Mouse (Mus musculus) layer of hippocampus, postnatal 10 days (tissue): Measurements from ENCODE around the gene Dusp7. TPM values are rescaled to one million over a fixed set of nuclear protein-coding genes. Genes with fewer than 3 reads are reported as not detected.

Experiments used
- DNase-seq, 2 experiments: peaks; one replicate each; pipeline ENCODE4 v3.0.0; 2021; ENCODE audit warnings: low spot score in 2 of 2
- total RNA-seq, 2 experiments: library from RNA; stranded (reverse); gene quantifications; 2 replicates each; pipeline ENCODE4 v1.2.3; 2021

The Dusp7 gene
- total RNA-seq, 2 experiments from 2014 or later, result 58.7 to 64.2 TPM

DNA sequence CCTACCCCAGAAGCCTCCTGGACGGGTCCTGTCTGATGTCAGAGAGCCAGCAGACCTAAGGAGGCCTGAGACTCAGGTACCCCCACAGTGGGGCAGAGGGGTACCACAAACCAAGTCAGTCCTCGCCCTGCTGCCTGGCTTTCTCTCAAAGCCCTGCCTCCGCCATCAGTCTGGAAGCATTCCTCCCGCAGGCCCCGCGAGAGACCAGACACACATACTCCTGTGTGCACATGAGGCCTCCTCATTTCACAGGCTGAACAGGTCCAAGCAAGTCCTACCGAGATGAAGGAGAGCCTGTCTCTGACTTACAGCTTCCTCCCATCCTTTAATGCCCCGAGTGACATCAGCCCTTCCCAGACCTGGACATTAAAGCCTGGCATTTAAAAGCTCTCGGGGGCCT, 10.3 kb downstream of the Dusp7 start:
- no peak for DNase-seq

DNA sequence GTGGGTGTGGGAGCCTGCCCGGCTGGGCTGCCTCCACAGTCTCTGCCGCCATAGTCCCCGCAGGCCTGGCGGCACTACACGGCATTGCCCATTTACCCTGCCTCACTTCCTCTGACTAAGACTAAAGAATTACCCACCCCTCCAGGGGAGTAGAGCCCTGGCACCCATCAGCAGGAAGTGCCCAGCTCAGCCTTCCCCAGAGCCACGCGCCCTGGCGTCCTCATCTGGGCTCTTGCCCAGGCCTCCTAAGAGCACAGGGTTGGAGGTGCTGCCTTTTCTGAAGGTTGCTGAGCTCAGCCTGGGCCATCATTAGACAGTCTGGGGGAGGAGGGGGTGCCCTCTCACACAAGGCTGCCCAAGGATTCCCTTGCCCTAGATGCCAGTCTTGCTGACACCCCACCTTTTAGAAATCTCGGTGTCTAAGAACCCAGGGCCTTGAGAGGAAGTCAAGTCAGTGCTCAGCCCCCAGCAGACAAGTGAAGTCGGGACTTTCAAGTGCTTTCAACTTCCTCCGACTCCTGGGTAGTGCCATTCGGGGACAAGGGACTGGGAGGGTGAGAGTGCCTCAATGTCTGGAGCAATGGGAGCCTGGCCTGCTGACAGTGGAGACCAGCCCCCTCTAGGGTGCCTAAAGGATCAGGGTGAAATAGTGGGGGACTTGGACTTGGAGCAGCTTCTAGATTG, 17.9 kb downstream of the Dusp7 start:
- DNase-seq, result no peak

DNA sequence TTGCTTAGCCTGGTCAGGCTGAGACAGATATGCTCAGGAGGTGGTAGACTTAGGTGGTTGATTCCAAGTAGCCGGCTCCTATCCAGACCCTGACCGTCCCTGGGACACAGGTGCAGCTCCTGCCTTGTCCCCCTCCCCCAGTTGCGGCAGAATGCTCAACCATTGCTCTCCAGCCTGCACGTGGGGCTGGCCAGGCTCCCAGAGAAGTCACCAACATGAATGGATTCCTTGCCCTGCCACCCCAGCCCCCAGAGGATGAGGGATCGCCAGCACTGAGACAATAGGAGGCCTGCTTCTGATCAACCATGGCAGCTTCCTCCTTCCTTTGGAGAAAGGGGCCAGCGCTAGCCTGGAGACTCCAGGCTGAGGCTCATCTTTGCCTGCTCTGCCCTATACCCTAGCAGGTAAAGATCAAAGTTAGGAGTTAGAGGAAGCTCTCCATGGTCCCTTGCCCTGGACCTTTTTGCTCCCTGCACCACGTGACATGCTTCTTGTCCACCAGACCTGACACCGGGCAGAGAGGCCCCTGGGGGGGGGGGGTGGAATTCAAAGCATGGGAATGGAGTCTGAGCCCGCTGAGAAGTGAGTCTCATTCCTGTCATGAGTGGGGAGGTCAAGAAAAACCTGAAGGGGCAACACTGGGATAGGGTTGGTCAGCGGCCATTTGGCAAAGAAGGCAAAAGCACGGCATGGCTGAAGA, 24.5 kb downstream of the Dusp7 start:
- peak in 1 of 2 experiments; percentile 12 for DNase-seq

DNA sequence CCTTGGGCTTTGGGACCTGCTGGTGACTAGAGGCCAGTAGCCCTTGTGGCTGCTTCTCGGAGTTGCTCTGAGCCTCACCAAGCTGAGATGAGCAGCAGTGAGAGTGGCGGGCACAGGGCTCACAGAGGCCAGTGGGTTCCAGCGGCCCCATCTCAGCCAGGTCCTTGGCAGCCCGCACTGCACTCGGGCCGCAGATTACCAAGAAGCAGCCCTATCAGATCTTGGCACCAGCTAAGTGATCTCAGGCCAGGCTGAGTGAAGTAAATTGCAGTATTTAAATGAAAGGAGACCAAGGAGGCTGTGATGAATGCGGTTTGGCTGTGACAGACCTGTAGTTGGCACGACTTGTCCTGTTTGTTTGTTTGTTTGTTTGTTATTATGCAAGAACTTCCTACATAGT, 25.1 kb downstream of the Dusp7 start:
- DNase-seq, result peak in 1 of 2 experiments; percentile 15

- peak in 1 of 2 experiments; percentile 41 for DNase-seq
These were observed 26.5 kb downstream of the Dusp7 start for GRCm38 (mm10) chr9:106394649-106395602.

DNA sequence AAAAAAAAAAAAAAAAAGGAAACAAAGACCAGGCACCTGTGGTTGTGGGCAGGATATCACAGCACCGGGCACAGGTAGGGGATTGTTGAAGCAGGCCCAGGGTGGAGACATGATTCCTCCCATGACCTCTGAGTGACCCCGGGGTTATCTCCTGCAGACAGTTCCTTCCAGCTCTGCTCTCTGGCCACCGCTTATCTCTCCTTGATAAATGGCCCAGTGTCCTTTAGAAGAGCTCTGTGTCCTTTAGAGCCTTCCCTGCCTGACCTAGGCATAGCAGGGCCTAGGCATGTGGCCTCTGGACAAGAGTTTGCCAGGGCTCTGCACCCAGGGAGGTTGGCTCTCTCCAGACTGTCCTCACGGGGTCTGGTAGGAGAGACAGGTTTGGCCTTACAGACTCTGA, 29.3 kb downstream of the Dusp7 start:
- DNase-seq, result no peak

DNA sequence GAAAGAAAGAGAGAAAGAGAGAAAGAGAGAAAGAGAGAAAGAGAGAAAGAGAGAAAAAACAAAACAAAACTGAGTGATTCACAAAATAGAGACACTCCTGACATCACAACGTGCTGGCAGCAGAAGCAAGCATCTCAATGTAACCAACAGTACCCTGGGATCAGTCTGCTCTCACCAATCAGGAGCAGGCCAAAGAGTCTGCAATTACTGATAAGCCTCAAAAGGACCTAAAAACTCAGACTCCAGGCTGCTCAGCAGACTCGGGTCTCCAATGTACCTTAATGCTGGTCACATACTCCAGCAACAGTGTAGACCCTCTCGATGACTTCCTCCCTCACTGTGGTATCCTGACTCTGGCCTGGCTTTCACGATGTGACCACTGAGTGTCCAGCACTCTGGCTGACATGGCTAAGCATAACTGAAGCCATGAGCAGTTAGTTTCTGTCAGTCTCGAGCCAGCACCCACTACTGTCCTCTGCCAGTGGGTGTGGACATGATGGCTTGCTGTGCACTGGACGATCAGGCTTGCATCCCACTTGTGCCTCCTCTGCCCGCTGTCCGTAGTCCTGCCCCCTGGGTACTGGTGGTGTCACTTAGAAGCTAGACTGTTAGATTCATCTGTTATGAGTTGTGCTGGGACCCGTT, 30.4 kb downstream of the Dusp7 start:
- no peak for DNase-seq

DNA sequence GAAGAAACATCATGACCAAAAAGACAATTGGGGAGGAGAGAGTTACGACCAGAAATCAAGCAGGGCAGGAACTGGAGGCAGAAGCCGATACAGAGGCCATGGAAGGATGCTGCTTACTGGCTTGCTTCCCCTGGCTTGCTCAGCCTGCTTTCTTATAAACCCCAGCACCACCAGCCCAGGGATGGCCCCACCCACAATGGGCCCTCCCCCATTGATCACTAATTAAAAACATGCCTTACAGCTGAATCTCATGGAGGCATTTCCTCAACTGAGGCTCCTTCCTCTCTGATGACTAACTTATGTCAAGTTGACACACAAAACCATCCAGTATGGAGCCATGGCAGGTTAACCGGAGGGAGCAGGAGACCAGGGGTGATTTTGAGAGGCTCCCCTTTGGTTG, 31.4 kb downstream of the Dusp7 start:
- no peak for DNase-seq

DNA sequence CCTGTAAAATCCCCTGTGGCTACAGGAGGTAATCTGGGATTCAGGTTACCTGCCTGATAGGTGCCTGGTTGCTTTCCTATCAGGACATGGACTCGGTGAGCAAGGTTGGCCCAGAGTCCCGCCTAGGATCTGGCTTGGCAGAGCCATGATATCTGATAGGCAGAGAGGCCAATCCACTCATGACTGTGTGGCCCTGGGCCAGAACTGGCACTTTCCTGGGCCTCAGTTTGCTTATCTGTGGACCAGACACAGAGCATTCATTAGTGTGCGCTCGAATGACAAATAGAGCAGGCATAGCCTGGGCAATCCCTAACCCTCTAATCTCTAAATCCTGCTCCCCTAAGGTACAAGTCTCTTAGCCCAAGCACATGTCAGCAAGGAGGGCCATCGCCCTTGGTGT, 33.7 kb downstream of the Dusp7 start:
- DNase-seq, result peak in 1 of 2 experiments; percentile 15

DNA sequence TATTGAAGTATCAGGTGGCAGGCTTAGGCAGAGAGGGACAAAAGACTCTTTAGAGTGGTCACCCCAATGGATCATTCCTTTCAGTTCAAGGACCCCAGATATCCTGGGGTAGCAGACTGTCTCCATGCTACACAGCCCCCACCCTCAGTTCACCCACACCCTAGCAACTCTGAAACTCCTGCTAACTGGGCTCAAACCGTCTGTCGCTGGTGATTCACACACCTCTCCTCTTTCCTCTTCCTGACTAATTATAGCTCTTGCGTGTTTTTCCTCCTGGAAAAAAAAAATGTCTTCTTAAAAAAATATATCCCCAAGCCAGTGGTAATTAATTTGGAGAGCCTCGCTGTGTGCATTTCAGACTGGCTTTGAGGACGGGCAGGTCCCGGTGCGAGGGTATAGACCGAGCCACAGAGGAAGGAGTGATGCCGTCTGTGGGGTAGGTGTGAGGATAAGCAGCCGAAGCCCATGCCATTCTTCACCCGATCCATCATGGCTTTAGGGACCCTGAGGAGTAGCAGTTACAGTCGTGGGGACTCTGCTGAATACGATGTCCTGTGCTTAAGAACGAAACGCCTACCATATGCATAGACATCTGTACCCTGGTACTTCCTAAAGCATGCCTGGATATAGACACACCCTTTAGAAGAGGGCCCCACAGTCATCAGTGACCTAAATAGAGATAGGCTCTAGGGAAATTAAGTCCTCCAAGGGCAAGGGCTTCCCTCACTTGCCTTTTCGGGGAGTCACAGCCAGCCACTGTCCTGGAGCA, 34.4 kb downstream of the Dusp7 start:
- DNase-seq, result peak in 1 of 2 experiments; percentile 23

- DNase-seq, result no peak
These were observed 36.8 kb downstream of the Dusp7 start for GRCm38 (mm10) chr9:106405275-106405674.

- no peak for DNase-seq
These were observed 38.1 kb downstream of the Dusp7 start for GRCm38 (mm10) chr9:106406443-106407078.

GRCm38 (mm10) chr9:106409096-106409495, 40.7 kb downstream of the Dusp7 start:
- DNase-seq, result no peak

GRCm38 (mm10) chr9:106410086-106410650, 41.7 kb downstream of the Dusp7 start:
- no peak for DNase-seq

DNA sequence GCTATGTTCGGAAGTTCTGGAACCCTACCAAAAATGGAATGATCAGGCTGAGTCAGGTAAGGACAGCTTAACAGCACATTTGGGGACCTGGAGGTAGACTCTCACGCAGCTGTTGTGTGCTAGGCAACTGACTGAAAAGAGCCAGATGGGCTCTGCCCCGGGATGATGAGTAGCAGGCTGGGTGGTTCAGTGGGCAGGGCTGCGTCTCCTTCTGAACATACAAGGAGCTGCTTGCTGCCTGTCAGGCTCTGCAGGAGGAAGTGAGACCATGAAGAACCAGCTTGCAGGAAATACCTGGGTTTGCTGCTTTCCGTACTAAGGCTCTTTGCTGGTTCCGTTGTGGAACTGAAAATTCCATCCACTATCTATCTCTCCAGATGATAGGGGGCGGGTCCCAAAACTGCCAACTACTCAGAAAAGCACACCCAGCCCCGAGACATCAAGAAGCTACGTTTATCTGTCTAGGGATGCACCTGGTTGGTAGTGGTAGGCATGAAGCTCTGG, 42.7 kb downstream of the Dusp7 start:
- DNase-seq, result no peak

DNA sequence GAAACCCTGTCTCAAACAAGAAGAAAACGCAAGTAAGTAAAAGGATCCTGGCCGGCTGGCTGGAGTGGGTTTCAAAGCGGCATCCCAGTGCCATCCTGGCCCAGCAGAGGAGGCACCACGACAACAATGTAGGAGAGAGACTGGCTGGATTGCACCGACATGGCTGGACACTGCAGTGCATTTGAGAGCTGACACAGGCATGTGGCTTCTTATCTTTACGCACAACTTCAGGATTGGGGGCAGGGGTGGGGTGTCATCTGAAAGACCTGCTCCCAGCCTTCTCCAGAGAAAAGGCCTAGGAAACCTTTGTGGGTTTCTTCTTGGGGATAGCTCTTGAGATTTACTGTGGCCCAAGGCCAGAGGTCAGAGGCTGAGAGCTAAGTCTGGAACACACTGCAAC, 43.3 kb downstream of the Dusp7 start:
- no peak for DNase-seq

- no peak for DNase-seq
These were observed 43.8 kb downstream of the Dusp7 start for GRCm38 (mm10) chr9:106412210-106412609.

DNA sequence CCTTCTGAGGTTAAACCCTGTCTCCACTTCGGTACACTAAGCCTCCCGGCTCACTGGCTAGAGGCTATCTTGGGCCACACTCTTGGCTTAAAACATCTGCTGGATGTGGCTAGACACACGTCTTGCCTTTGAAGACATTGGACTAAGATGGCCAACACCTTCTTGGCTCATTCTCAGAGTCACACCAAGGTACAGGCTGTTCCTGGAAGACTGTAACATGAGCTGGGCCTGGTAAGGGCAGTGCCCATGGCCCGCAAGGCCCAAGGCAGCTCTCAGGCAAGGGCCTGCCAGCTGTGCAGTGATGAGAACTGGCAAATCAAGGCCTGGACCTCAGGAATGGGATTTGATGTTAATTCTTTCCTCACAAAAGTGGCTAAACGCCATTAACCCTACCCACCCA, 45.2 kb downstream of the Dusp7 start:
- no peak for DNase-seq

DNA sequence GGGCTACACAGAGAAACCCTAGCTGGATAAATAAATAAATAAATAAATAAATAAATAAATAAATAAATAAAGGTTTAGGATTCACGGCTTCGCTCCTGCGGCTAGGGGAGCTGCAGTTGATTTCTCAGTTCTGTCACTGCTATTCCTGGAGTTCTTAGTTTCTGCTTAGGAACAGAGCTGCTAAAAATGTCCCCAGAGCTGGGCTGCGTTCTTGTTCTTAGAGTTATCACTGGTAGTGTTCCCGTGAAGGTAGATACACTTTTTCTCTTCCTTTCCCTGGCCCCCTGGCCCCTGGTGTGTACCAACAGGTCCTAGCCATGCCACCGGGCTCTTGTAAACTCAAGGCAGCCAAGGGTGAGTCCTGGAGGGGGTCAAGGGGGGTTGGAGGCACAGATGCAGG, 48.4 kb downstream of the Dusp7 start:
- no peak for DNase-seq
